ENCODE assay signal across 17 mouse cellular contexts in the genomic region with DNA sequence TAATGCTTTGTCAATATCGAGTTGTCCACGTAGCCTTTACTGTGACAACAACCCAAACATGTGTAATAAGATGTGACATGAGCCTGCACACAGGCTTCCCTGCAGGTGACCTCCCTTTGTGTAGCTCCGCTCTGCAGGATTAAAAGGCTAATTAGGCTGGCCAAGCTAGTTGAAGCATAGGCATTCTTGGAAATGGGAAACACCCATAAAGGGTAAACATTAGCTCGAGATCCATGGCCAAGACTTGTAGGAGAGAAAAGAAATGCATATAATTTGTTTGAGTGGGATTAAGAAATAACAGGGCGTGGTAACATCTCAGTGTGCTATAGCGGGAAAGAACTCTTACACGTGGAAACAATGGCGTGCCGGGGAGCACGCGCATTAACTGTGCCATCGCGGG. TPM values are rescaled to one million over a fixed set of nuclear protein-coding genes. Genes with fewer than 3 reads are reported as not detected.
DNase-seq lines count a peak whose midpoint lies in the region; ATAC-seq lines count a peak whose summit lies in the region.
"Had no signal": no experiment of that assay in that cellular context is flagged by ENCODE, and none has a peak within 500 bp of the region (broad histone marks: within the 10 kb centered on the region; RNA-seq: fewer than 3 reads in every experiment).

No protein-coding gene starts in this region.

- ATAC-seq in megakaryocyte-erythroid progenitor cell, adult 5-6 weeks (replicated peaks; ENCODE audit: low FRiP score, low TSS enrichment, poor library complexity, severe bottlenecking), result no peak
- ATAC-seq: inflammation-experienced regulatory T-cells, adult 6 months; Patski had no signal

- peak; percentile 29 for DNase-seq in embryo, embryonic 10.5 days (ENCODE audit: low spot score)
- no peak for DNase-seq in embryo, embryonic 10 days (ENCODE audit: low spot score)
- DNase-seq in urinary bladder, adult 2 months (ENCODE audit: low spot score), result peak; percentile 4
- no peak for DNase-seq in urinary bladder, postnatal 4 days (ENCODE audit: low spot score in 2 of 2)
- peak; percentile 30 to 73 for DNase-seq in kidney, postnatal 36 days
- no peak for DNase-seq in right cerebral cortex, postnatal 4 days
- no peak for DNase-seq in thymus, postnatal 25 days
- DNase-seq: adrenal gland, adult 2 months; gastrocnemius, postnatal 14 days; layer of hippocampus, postnatal 36 days; lung, postnatal 4 days had no signal

RNA-seq across cellular contexts. Expression of a gene that starts 39.2 kb away (rescaled TPM):
- polyA plus RNA-seq in urinary bladder, adult 2 months (2012; rRNA removed), result 0.14 and 0.24 TPM in 2 replicates
- total RNA-seq in megakaryocyte-erythroid progenitor cell, adult 5-6 weeks (2014; fragmentation: Nextera tagmentation), result not detected in 2 replicates
- not detected in 2 replicates for total RNA-seq in megakaryocyte-erythroid progenitor cell, adult 5-6 weeks (2017)
- total RNA-seq: adrenal gland, adult 2 months; common myeloid progenitor, adult 5-6 weeks; gastrocnemius, postnatal 14 days; hematopoietic stem cell, adult 5-6 weeks; layer of hippocampus, postnatal 36 days had no signal
- polyA plus RNA-seq: liver, embryonic 15.5 days; Patski had no signal

Comparison
In these comparisons a context has a peak if more than half of its experiments do, and no peak if none do; other contexts are left out.
1. DNase-seq: peak in embryo, embryonic 10.5 days (single experiment), urinary bladder, adult 2 months (single experiment) and kidney, postnatal 36 days (2 of 2); none in embryo, embryonic 10 days (single experiment), urinary bladder, postnatal 4 days (0 of 2), right cerebral cortex, postnatal 4 days (single experiment) and thymus, postnatal 25 days (single experiment).